Mouse (Mus musculus): ENCODE data around the gene Vmn1r41.

Gene Vmn1r41

DNA sequence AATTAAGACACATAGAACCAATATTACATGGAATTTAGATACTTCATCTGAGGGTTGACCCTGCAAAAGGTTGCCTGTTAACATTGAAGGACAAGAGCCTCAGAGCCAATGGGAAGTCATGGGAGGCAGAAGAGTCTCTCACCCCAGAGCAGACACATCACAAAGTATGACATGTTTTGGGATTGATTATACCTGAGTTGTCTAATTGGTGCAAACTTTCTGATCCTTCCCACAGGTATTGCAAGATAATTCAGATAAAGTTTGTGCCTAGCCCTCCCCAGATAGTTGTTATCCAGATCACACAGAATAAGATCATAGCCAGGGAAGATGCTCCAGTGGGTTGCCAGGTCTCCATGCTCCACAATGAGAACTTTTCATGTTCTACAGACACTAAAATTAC is at the start of gene Vmn1r41:
TSS of gene Vmn1r41 (plus strand) at position 301 of the 400 bp plus-strand sequence.
- DNase-seq (ENCODE audit: extremely low spot score, low spot score) = no peak

- DNase-seq (ENCODE audit: extremely low spot score, low spot score) = no peak
Observed at GRCm38 (mm10) chr6:89706624-89707023, 33.9 kb upstream of the Vmn1r41 start.

DNA sequence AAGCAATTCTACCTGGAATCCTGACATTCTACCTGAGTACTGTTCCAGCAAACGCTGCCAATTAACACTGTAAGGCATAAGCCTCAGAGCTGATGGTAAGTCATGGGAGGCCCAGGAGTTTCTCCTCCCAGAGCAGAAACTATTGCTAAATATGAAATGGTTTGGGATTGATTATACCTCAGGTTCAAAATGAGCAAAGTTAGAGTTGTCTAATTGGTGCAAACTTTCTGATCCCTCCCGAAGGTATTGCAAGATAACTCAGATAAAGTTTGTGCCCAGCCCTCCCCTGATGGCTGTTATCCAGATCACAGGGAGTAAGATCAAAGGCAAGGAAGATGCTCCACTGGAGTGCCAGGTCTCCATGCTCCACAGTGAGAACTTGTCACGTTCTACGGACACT is 33.3 kb upstream of the Vmn1r41 start, which contains the start of gene Vmn1r40:
TSS of gene Vmn1r40 (plus strand) at position 301 of the 400 bp plus-strand sequence.
- DNase-seq (ENCODE audit: extremely low spot score, low spot score) = no peak

DNA sequence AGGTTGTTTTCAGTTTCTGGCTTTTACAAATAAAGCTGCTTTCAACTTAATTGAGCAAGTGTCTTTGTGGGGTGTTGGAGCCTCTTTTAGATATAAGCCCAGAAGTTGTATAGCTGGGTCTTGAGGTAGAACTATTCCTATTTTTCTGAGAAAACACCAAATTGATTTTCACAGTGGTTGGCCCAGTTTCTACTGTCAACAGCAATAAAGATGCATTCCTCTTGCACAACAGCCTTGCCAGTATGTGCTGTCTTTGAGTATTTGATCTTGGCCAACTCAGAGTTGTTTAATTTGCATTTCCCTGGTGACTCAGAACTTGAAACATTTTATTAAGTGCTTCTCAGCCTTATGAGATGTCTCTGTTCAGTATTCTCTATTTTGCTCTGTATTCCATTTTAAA is 22.5 kb upstream of the Vmn1r41 start:
- DNase-seq (ENCODE audit: extremely low spot score, low spot score) = no peak

DNA sequence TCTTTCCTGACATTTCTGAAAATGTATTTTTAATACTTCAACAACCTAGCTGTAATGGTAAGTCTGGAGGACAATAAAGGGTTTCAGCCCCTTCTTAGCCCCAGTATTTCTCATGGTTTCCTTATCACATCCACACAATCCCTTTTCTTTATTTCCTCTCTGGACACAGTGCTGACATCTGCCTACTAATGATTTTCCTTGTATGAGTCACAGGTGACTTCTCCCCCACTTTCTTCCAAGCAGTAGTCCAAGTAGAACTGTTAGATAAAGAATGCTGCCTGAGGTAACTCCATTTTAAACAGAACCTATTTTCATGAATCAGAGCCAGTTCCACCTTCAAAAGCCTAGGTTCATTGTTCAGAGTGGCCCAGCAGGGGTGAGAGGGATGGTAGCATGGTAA is 2.2 kb downstream of the Vmn1r41 start:
- no peak for DNase-seq (ENCODE audit: extremely low spot score, low spot score)

- no peak for DNase-seq (ENCODE audit: extremely low spot score, low spot score)
Observed at GRCm38 (mm10) chr6:89790231-89790630, 49.7 kb downstream of the Vmn1r41 start.
